Mouse (Mus musculus) kidney, embryonic 14.5 days (tissue): ENCODE data around the gene Zfp280d. TPM values are rescaled to one million over a fixed set of nuclear protein-coding genes. Genes with fewer than 3 reads are reported as not detected.

Experiments used
- ATAC-seq: fragments of 200-750 bp; cut with Nextera tagmentation; 2 replicates; pipeline ENCODE4 v1.8.0; 2017; ENCODE audit warnings: moderate number of reproducible peaks, mild to moderate bottlenecking, moderate TSS enrichment, moderate library complexity; ENCODE audit not compliant: low FRiP score, low TSS enrichment
- H3K27ac ChIP-seq: fragments of 300-500 bp; sonication (generic); 2 replicates; pipeline ENCODE4 v1.5.1; 2014; ENCODE audit warnings: low read depth, mild to moderate bottlenecking, low read length, moderate library complexity, mixed read lengths
- H3K27me3 ChIP-seq: fragments of 300-500 bp; sonication (generic); 2 replicates; pipeline ENCODE4 v1.6.1; 2014; ENCODE audit warnings: mild to moderate bottlenecking, low read length; ENCODE audit not compliant: control insufficient read depth, insufficient read depth
- H3K36me3 ChIP-seq: fragments of 300-500 bp; sonication (generic); 2 replicates; pipeline ENCODE4 v1.6.1; 2014; ENCODE audit warnings: low read length, mixed read lengths; ENCODE audit not compliant: control insufficient read depth, insufficient read depth
- H3K4me1 ChIP-seq: fragments of 300-500 bp; sonication (generic); 2 replicates; pipeline ENCODE4 v1.6.1; 2014; ENCODE audit warnings: low read length, mixed read lengths; ENCODE audit not compliant: control insufficient read depth, insufficient read depth
- H3K4me2 ChIP-seq: fragments of 300-500 bp; sonication (generic); replicated peaks from 2 replicates; pipeline ENCODE4 v1.6.1; 2014; ENCODE audit warnings: low read depth, mild to moderate bottlenecking, low read length
- H3K4me3 ChIP-seq: fragments of 300-500 bp; sonication (generic); 2 replicates; pipeline ENCODE4 v1.5.1; 2014; ENCODE audit warnings: mild to moderate bottlenecking, low read length
- H3K9ac ChIP-seq: fragments of 300-500 bp; sonication (generic); 2 replicates; pipeline ENCODE4 v1.6.1; 2014; ENCODE audit warnings: low read depth, mild to moderate bottlenecking, low read length, moderate library complexity
- H3K9me3 ChIP-seq: fragments of 300-500 bp; sonication (generic); 2 replicates; pipeline ENCODE4 v1.6.1; 2016; ENCODE audit warnings: low read length; ENCODE audit not compliant: control insufficient read depth
- WGBS: fragments of 180-500 bp; shearing (Covaris S2); extraction: QIAGEN DNeasy Blood & Tissue Kit; methylation state at CpG from one replicate; pipeline ENCODE4 v1.1.7; 2014; 5-methylcytosine and 5-hydroxymethylcytosine counted together
- polyA plus RNA-seq: library from polyadenylated mRNA; unstranded; fragments of >200 nt; fragmentation: Nextera tagmentation; extraction: Ambion mirVana; gene quantifications from 2 replicates; pipeline ENCODE4 v1.2.1, GENCODE M21; 2014

The Zfp280d gene
- polyA plus RNA-seq, 1 experiment from 2014 or later: 51.3 TPM

- H3K27ac ChIP-seq: no peak overlapping the region
- H3K4me1 ChIP-seq: no peaks in the 10 kb centered on the region
- no peak overlapping the region for H3K4me2 ChIP-seq
- no peaks in the 10 kb centered on the region for H3K36me3 ChIP-seq
- no peak overlapping the region for H3K9ac ChIP-seq
- 82% methylated on average over 3 of the region's 3 CpGs for WGBS
- no peaks in the 10 kb centered on the region for H3K27me3 ChIP-seq
- no peak overlapping the region for H3K4me3 ChIP-seq
- H3K9me3 ChIP-seq: no peaks in the 10 kb centered on the region
- no peak for ATAC-seq
Measured at GRCm38 (mm10) chr9:72404934-72405333, 130.3 kb downstream of the Zfp280d start.

GRCm38 (mm10) chr9:72405882-72406638 is 131.4 kb downstream of the Zfp280d start:
- no peak overlapping the region for H3K27ac ChIP-seq
- no peaks in the 10 kb centered on the region for H3K9me3 ChIP-seq
- 87% methylated on average over 9 of the region's 9 CpGs for WGBS
- H3K9ac ChIP-seq: no peak overlapping the region
- no peak overlapping the region for H3K4me3 ChIP-seq
- no peak for ATAC-seq
- H3K27me3 ChIP-seq: no peaks in the 10 kb centered on the region
- H3K4me2 ChIP-seq: no peak overlapping the region
- H3K36me3 ChIP-seq: no peaks in the 10 kb centered on the region
- H3K4me1 ChIP-seq: no peaks in the 10 kb centered on the region

GRCm38 (mm10) chr9:72408131-72408586 is 133.5 kb downstream of the Zfp280d start:
- Histone ChIP-seq H3K9ac (peak overlapping the region; percentile 44; the same call in 1 of the 2 replicates), H3K9me3 (no peaks in the 10 kb centered on the region), H3K4me2 (peak overlapping the region; percentile 49), H3K36me3 (no peaks in the 10 kb centered on the region), H3K27ac (no peak overlapping the region), H3K27me3 (no peaks in the 10 kb centered on the region), H3K4me1 (no peaks in the 10 kb centered on the region), H3K4me3 (peak overlapping the region; percentile 26)
- peak; percentile 80 for ATAC-seq
- WGBS: 14% methylated on average over 12 of the region's 12 CpGs

GRCm38 (mm10) chr9:72409381-72410225 is 134.9 kb downstream of the Zfp280d start:
- no peaks in the 10 kb centered on the region for H3K9me3 ChIP-seq
- WGBS: 43% methylated on average over 15 of the region's 15 CpGs
- no peaks in the 10 kb centered on the region for H3K36me3 ChIP-seq
- no peak overlapping the region for H3K4me3 ChIP-seq
- H3K4me2 ChIP-seq: no peak overlapping the region
- no peaks in the 10 kb centered on the region for H3K4me1 ChIP-seq
- H3K9ac ChIP-seq: no peak overlapping the region
- H3K27me3 ChIP-seq: no peaks in the 10 kb centered on the region
- H3K27ac ChIP-seq: no peak overlapping the region
- no peak for ATAC-seq

- Histone ChIP-seq H3K9me3 (no peaks in the 10 kb centered on the region), H3K4me2 (no peak overlapping the region), H3K9ac (no peak overlapping the region), H3K27ac (no peak overlapping the region), H3K4me1 (no peaks in the 10 kb centered on the region), H3K4me3 (no peak overlapping the region), H3K36me3 (no peaks in the 10 kb centered on the region), H3K27me3 (no peaks in the 10 kb centered on the region)
- no peak for ATAC-seq
- 89% methylated on average over 2 of the region's 2 CpGs for WGBS
Measured at GRCm38 (mm10) chr9:72411746-72412145, 137.1 kb downstream of the Zfp280d start.

Other genes starting within 250 kb of the Zfp280d start
- gene Tcf12, start 163.0 kb upstream of the Zfp280d start, polyA plus RNA-seq: 75.5 and 108 TPM in 2 replicates
- 37.4 and 42.3 TPM in 2 replicates for gene Mns1, start 163.2 kb downstream of the Zfp280d start, polyA plus RNA-seq
- 48.5 and 48.9 TPM in 2 replicates for gene Tex9, start 217.4 kb downstream of the Zfp280d start, polyA plus RNA-seq